Mouse (Mus musculus): ENCODE results near the gene Znrf3. TPM values are rescaled to one million over a fixed set of nuclear protein-coding genes. Genes with fewer than 3 reads are reported as not detected.

Znrf3 gene
- polyA plus RNA-seq, 1 experiment from 2014 or later: 8.0 TPM

DNA sequence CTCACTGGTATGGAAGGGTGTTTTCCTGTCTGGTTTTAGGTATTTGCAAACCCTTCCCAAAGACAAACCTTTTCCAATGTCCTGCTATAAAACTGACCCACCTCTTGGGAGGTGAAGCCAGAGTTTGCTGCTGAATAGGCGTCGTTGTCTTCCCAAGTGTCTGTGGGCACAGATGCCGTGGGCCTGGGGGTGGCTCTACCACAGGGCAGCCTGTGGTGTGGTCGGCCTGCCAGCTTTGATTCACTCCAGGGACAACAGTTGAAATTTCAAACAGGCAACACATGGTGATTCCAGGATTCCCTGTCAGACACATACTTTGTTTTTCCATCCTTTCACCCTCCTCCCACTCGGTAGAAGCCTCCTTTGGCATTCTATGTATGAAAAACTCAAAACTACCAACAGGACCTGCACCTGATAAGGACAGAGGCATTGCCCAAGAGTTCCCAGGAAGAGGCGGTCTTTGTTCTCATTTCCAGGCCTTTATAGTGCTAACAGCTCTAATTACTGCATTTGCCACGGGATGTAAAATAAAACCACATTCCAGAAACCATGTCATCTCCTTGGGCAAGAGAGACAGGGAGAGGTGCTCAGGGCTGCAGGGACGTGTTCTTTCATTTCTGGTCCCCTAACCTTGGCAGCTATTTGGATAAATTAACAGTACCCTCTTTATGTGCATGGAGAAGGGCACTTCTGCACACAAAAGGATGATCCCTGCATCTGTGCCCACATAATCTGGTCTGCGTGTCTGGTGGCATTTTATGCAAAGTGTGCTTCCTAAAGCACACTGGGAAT, 173.2 kb downstream of the Znrf3 start:
- Histone ChIP-seq H3K27me3 (no peaks in the 10 kb centered on the region), H3K4me1 (replicated peaks) (peaks cover 12% of the 10 kb centered on the region), H3K4me2 (replicated peaks) (no peak overlapping the region), H3K4me3 (replicated peaks) (no peak overlapping the region), H3K9me3 (no peaks in the 10 kb centered on the region), H3K9ac (replicated peaks) (0 out of 2 replicates have a peak overlapping the region, but pooled peaks have one; percentile 5), H3K36me3 (no peaks in the 10 kb centered on the region), H3K27ac (peak overlapping the region; percentile 67)
- 56% methylated on average over 9 of the region's 9 CpGs for WGBS
- ATAC-seq: 0 out of 2 replicates have a peak, but pooled peaks have one; percentile 48

DNA sequence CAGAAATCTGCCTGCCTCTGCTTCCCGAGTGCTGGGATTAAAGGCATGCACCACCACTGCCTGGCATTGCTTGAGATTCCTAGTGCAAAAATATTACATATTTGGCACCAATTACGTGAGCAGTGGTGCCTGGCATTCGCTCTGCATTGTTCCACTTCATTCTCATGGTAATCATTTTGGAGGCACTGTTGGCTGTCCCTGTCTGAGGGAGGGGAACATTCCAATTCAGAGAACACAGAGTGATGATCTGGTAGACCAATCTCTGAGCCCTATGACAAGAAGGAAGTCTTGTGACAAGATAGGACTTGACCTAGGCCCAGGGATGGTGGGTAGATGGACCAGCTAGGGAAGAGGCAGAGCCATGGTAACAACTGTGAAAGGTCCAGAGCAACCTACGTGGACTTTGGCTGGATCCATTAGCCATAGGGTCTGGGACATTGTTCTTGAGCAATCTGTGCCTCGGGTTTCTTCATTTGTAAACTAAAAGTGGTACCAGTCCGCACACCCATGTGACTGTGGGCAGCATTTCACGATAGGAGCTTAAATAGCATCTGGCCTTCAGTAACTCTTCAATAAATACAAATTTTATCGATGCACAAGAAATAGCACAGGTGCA, 174.7 kb downstream of the Znrf3 start:
- H3K4me2 ChIP-seq (replicated peaks): no peak overlapping the region
- no peaks in the 10 kb centered on the region for H3K27me3 ChIP-seq
- 85% methylated on average over 8 of the region's 8 CpGs for WGBS
- H3K4me1 ChIP-seq (replicated peaks): peaks cover 12% of the 10 kb centered on the region
- H3K4me3 ChIP-seq (replicated peaks): no peak overlapping the region
- H3K9ac ChIP-seq (replicated peaks): no peak overlapping the region
- no peaks in the 10 kb centered on the region for H3K9me3 ChIP-seq
- no peak overlapping the region for H3K27ac ChIP-seq
- no peak for ATAC-seq
- H3K36me3 ChIP-seq: no peaks in the 10 kb centered on the region

DNA sequence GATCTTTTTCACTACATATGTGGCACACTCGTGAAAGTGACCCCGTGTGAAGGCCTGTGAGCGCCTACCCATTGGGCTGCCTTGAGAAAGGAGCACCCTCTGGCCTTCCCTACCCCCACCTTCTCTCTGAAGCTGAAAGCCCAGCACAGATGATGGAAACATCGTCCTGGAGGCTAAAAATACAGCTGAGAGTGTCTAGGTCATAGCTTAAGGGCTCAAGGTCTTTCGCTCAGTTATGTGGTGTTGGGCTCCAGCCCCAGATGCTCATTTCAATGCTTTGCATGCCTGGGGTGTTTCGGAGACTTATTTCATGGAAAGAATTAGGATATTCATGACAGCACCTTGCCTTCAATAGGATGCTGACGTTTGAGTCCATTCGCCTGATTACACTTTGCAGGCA, 178.9 kb downstream of the Znrf3 start:
- no peak overlapping the region for H3K4me3 ChIP-seq (replicated peaks)
- no peak overlapping the region for H3K27ac ChIP-seq
- H3K4me2 ChIP-seq (replicated peaks): no peak overlapping the region
- no peak overlapping the region for H3K9ac ChIP-seq (replicated peaks)
- no peaks in the 10 kb centered on the region for H3K9me3 ChIP-seq
- H3K27me3 ChIP-seq: peaks cover 10% of the 10 kb centered on the region
- ATAC-seq: no peak
- H3K4me1 ChIP-seq (replicated peaks): peaks cover 3% of the 10 kb centered on the region
- no peaks in the 10 kb centered on the region for H3K36me3 ChIP-seq
- WGBS: 77% methylated on average over 8 of the region's 8 CpGs

DNA sequence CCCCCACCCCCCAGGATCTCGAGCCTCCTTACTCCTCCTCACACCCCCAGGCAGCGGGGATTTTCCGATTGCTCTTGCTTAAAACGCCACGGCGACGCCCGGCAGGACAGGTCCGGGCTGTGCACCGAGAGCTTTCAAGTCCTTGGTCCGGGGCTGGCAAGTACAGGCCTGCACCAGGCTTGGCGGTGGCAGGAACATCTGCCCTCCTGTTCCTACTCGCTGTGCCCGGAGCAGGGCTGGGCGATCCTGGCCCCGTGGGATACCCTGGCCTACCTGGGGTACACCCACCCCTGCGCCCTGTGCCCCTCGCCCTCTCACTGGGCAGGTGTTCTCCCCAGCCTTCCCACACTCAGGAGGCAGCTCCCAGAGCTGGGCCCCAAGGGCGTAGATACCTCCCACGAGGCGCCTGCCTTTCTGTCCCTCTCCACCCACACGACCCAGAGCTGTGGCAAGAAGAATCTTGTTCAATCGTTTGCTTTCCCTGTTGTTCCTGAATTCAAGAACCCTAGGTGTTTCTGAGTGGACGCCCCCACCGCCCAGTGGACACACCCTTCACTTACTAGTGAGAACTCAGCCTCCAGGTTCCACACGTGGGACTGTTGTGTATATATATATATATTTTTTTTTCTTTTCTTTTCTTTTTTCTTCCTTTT, 181.4 kb downstream of the Znrf3 start:
- H3K4me2 ChIP-seq (replicated peaks): no peak overlapping the region
- H3K36me3 ChIP-seq: no peaks in the 10 kb centered on the region
- H3K27ac ChIP-seq: no peak overlapping the region
- ATAC-seq: no peak
- H3K9ac ChIP-seq (replicated peaks): no peak overlapping the region
- peaks cover 8% of the 10 kb centered on the region for H3K4me1 ChIP-seq (replicated peaks)
- H3K27me3 ChIP-seq: peaks cover 17% of the 10 kb centered on the region
- 57% methylated on average over 26 of the region's 26 CpGs for WGBS
- no peaks in the 10 kb centered on the region for H3K9me3 ChIP-seq
- no peak overlapping the region for H3K4me3 ChIP-seq (replicated peaks)

DNA sequence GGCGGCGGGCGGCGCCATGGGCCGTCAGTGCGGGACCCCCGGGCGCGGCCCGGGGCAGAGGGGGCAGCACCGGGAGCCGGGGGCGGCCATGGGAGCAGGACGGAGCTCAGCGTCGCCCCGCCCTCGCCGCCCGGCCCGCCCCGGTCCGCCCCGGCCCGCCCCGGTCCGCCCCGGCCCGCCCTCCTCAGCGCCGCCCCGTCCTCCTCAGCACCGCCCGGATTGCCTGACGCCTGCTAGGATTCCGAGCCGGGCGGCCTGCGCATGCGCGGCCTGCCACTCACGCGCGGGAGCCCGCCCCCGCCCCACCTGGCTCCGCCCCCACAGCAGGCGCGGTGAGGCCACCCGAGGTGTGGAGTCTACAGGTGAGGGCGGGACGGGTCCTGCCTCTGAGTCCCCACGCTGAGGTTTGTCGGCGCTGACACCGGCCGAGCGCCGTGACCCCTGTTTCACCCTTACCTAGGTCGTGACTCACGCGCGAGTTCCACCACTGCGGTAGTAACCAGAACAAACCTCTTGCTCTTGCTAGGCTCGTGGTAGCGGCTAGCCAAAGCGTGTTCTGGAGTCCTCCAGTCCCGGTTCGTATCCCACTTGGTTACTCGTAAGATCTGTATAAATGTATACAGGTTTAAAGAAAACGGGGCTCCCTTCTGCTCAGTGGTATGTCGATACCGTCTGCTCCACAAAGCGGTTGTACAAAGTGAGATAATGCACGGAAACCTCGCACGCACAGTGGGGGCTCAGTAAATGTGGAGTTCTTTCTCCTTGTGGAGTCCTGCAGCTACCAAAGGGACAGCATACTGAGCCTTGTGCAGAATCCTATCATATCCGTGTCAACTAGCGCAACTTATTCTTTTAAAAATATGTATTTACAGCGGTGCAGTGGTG, 182.9 kb downstream of the Znrf3 start, which contains the start of gene Kremen1:
Kremen1 (minus strand) TSS at position 51 of the 885 bp plus-strand sequence.
- H3K9me3 ChIP-seq: no peaks in the 10 kb centered on the region
- peak within 1 kb of the TSS; percentile 81 for H3K4me3 ChIP-seq (replicated peaks)
- WGBS: 2% methylated on average over 55 of the region's 80 CpGs
- ATAC-seq: peak; percentile 97
- peak within 1 kb of the TSS; percentile 81 for H3K4me2 ChIP-seq (replicated peaks)
- no peaks in the 10 kb centered on the region for H3K36me3 ChIP-seq
- H3K4me1 ChIP-seq (replicated peaks): peaks cover 12% of the 10 kb centered on the region
- H3K9ac ChIP-seq (replicated peaks): peak within 1 kb of the TSS; percentile 75
- 0 out of 2 replicates have a peak within 1 kb of the TSS, but pooled peaks have one; percentile 40 for H3K27ac ChIP-seq
- H3K27me3 ChIP-seq: peaks cover 17% of the 10 kb centered on the region

DNA sequence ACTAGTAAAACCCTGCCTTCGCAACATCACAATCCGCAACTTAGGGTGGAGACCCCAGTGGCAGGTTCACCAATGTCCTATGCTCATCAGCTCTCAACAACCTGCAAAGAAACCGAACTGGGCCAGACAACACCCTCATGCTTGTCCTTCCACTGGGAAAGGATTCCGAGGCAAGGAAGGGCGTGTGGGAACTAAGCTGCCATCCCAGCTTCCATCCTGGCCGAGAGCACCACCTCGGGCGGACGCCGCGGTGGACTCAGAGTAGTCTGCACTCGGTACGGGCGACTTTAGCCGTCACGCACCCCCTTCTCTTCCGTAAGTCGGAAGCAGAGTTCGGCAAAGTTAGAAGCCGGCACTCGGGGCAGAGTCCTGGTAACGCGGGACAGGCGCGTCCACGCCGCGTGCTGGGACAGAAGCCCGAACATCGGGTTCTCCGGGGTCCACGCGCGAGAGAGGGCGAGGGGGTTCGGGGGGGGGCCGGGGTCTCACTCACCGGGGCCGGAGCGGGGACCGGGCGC, 183.6 kb downstream of the Znrf3 start:
- peaks cover 17% of the 10 kb centered on the region for H3K27me3 ChIP-seq
- H3K36me3 ChIP-seq: no peaks in the 10 kb centered on the region
- 0 out of 2 replicates have a peak overlapping the region, but pooled peaks have one; percentile 40 for H3K27ac ChIP-seq
- peak; percentile 46; the same call in 1 of the 2 replicates for ATAC-seq
- H3K9ac ChIP-seq (replicated peaks): peak overlapping the region; percentile 75
- peak overlapping the region; percentile 81 for H3K4me3 ChIP-seq (replicated peaks)
- WGBS: under 1% methylated on average over 42 of the region's 42 CpGs
- peak overlapping the region; percentile 81 for H3K4me2 ChIP-seq (replicated peaks)
- no peaks in the 10 kb centered on the region for H3K9me3 ChIP-seq
- H3K4me1 ChIP-seq (replicated peaks): peaks cover 19% of the 10 kb centered on the region

DNA sequence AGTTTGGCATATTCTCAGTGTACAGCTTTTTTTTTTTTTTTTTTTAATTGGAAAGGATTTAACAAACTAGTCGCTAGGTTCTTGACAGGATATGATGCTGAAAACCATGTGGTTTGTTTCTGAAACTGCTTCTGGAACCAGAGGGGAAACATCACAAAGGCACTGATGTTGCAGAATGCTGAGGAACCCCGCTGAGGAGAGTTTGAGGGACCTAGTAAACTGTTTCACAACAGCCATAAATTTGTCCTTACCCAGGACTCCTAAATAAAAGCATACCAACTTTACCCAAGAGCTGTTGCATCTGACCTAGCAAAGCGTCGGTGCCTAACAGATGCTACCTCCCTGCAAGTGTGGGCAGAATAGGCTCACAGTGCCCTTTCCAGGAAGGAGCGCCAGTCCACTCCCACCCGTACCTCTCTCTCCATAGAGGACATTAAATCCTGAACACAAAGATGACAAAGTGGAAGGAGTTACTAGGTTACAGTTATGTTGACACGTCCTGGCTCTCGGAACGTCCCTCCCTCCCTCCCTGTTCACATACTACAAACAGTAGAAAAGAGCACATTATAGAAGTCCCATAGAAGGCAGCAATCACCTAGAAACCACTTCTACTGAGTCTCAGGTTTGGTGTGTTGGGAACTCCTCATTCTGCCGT, 184.6 kb downstream of the Znrf3 start:
- Histone ChIP-seq H3K27me3 (peaks cover 17% of the 10 kb centered on the region), H3K4me3 (replicated peaks) (peak overlapping the region; percentile 81), H3K9me3 (no peaks in the 10 kb centered on the region), H3K27ac (no peak overlapping the region), H3K9ac (replicated peaks) (no peak overlapping the region), H3K36me3 (no peaks in the 10 kb centered on the region), H3K4me2 (replicated peaks) (peak overlapping the region; percentile 81), H3K4me1 (replicated peaks) (peaks cover 27% of the 10 kb centered on the region)
- WGBS: 64% methylated on average over 10 of the region's 10 CpGs
- ATAC-seq: no peak

DNA sequence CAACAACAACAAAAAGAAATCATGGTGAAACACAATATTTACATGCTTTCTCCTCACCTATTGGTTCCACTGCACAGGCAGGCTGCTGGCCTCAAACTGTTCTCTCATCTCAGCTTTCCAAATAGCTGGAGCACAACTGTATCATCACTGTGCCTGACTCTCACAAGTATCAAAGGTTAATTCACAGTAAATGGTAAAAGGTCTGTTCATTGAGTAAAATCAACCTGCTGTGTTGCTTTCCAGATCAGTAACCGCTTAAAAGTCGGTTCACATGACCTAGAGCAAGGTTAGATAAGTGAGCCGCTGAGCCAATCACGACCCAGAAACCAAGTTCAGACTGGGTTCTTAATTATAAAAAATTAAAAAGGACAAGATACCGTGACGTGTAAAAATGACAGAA, 186.6 kb downstream of the Znrf3 start:
- H3K27me3 ChIP-seq: peaks cover 9% of the 10 kb centered on the region; the same call in 1 of the 2 replicates
- no peak overlapping the region for H3K4me2 ChIP-seq (replicated peaks)
- no peaks in the 10 kb centered on the region for H3K9me3 ChIP-seq
- no peak overlapping the region for H3K4me3 ChIP-seq (replicated peaks)
- H3K27ac ChIP-seq: no peak overlapping the region
- 94% methylated on average over 6 of the region's 6 CpGs for WGBS
- no peaks in the 10 kb centered on the region for H3K36me3 ChIP-seq
- ATAC-seq: no peak
- no peak overlapping the region for H3K9ac ChIP-seq (replicated peaks)
- H3K4me1 ChIP-seq (replicated peaks): peaks cover 30% of the 10 kb centered on the region

DNA sequence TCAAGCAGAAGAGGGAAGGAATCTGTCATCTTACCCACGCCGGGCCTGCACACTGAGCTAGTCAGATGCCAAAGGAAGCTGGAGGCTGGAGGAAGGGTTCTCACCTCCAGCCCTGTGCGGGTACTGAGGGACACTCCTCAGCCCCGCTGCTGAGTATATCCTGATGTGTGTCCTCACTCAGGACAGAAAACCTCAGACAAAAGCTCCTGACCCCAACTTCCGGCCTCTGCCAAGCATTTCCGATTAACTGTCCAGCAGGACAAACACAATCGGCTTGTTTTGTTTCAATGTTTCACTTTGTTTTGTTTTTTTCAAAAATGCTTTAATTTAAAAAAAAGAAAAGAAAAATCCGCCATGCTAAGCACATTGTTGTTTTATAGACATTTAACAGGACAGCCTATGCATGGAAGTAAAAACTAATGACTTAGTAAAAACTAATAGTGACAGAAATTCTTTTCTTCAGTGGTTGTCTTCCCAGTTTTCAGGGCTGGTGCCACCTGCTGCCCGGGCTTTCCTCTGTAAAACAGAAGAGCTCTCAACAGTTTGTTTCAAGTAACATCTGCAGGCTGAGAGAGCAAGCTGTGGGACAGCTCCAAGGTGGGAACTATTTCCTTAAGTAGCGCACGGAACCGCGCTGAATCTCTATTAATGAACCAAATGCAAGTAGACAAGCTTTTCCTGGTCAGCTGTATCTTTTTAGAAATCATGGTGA, 187.3 kb downstream of the Znrf3 start:
- Histone ChIP-seq H3K4me1 (replicated peaks) (peaks cover 30% of the 10 kb centered on the region), H3K4me3 (replicated peaks) (no peak overlapping the region), H3K36me3 (no peaks in the 10 kb centered on the region), H3K9me3 (no peaks in the 10 kb centered on the region), H3K27me3 (0 out of 2 replicates have a peak, but pooled peaks cover 7% of the 10 kb centered on the region), H3K27ac (no peak overlapping the region), H3K9ac (replicated peaks) (no peak overlapping the region), H3K4me2 (replicated peaks) (no peak overlapping the region)
- 84% methylated on average over 13 of the region's 13 CpGs for WGBS
- no peak for ATAC-seq

DNA sequence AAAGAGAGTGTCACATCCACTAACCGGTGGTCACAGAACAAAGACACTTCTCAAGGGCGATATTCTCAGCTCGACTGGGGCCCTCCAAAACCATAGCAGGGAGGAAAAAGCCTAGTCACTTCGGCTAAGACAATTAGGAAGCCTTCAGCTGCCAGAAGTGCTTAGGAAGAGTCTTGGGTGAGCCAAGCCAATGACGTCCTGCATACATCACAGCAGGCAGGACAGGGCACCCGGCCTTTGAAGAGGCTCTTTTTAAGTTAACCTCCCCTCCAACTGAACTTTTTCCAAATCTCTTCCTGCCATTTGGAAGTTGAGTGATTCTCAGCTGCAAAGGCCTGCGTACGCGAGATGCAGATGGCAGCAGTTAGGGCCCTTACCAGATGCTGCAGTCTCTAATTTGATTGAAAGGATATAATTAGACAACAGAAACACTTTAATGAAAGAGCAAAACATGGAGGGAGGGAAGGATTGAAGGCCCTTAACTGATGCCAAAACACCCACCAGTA, 189.1 kb downstream of the Znrf3 start:
- Histone ChIP-seq H3K27me3 (0 out of 2 replicates have a peak, but pooled peaks cover 7% of the 10 kb centered on the region), H3K9ac (replicated peaks) (no peak overlapping the region), H3K36me3 (no peaks in the 10 kb centered on the region), H3K4me1 (replicated peaks) (peaks cover 34% of the 10 kb centered on the region), H3K4me2 (replicated peaks) (no peak overlapping the region), H3K9me3 (no peaks in the 10 kb centered on the region), H3K27ac (no peak overlapping the region; the same call in 1 of the 2 replicates), H3K4me3 (replicated peaks) (no peak overlapping the region)
- ATAC-seq: no peak
- 34% methylated on average over 9 of the region's 9 CpGs for WGBS
